Mouse (Mus musculus) liver, embryonic 11.5 days (tissue): Measurements from ENCODE around the gene Hdac7. TPM values are rescaled to one million over a fixed set of nuclear protein-coding genes. Genes with fewer than 3 reads are reported as not detected.

ENCODE experiments used
- ATAC-seq: fragments of 200-750 bp; cut with Nextera tagmentation; replicated peaks from 2 replicates; pipeline ENCODE4 v1.8.0; 2017; ENCODE audit warnings: moderate number of reproducible peaks, mild to moderate bottlenecking, moderate TSS enrichment, moderate library complexity; ENCODE audit not compliant: low FRiP score
- DNase-seq: peaks from one replicate; pipeline ENCODE4 v3.0.0-alpha.2; 2017; ENCODE audit warnings: low spot score
- H3K27ac ChIP-seq: fragments of 300-500 bp; sonication (generic); 2 replicates; pipeline ENCODE4 v1.5.1; 2014; ENCODE audit warnings: mild to moderate bottlenecking, low read depth, low read length, control low read depth
- H3K27me3 ChIP-seq: fragments of 300-500 bp; sonication (generic); replicated peaks from 2 replicates; pipeline ENCODE4 v1.6.1; 2014; ENCODE audit warnings: low read length, mixed read lengths; ENCODE audit not compliant: control insufficient read depth, insufficient read depth
- H3K36me3 ChIP-seq: fragments of 300-500 bp; sonication (generic); 2 replicates; pipeline ENCODE4 v1.6.1; 2014; ENCODE audit warnings: mild to moderate bottlenecking, low read length, moderate library complexity, mixed read lengths; ENCODE audit not compliant: control insufficient read depth, insufficient read depth
- H3K4me1 ChIP-seq: fragments of 300-500 bp; sonication (generic); replicated peaks from 2 replicates; pipeline ENCODE4 v1.6.1; 2014; ENCODE audit warnings: low read length, mixed read lengths; ENCODE audit not compliant: control insufficient read depth, insufficient read depth
- H3K4me2 ChIP-seq: fragments of 300-500 bp; sonication (generic); 2 replicates; pipeline ENCODE4 v1.6.1; 2014; ENCODE audit warnings: mild to moderate bottlenecking, control low read depth, moderate library complexity
- H3K4me3 ChIP-seq: fragments of 300-500 bp; sonication (generic); 2 replicates; pipeline ENCODE4 v1.5.1; 2014; ENCODE audit warnings: low read depth, low read length, control low read depth
- H3K9ac ChIP-seq: fragments of 300-500 bp; sonication (generic); 2 replicates; pipeline ENCODE4 v1.6.1; 2014; ENCODE audit warnings: low read depth, low read length, control low read depth
- H3K9me3 ChIP-seq: fragments of 300-500 bp; sonication (generic); 2 replicates; pipeline ENCODE4 v1.6.1; 2016; ENCODE audit warnings: low read length, inconsistent platforms, mixed read lengths; ENCODE audit not compliant: control insufficient read depth
- WGBS: fragments of 180-500 bp; shearing (Covaris S2); extraction: QIAGEN DNeasy Blood & Tissue Kit; methylation state at CpG from one replicate; pipeline ENCODE4 v1.1.7; 2014; 5-methylcytosine and 5-hydroxymethylcytosine counted together
- polyA plus RNA-seq: library from polyadenylated mRNA; unstranded; fragments of >200 nt; fragmentation: Nextera tagmentation; extraction: Ambion mirVana; gene quantifications from 2 replicates; pipeline ENCODE4 v1.2.1, GENCODE M21; 2014

Gene Hdac7
- polyA plus RNA-seq, 1 experiment from 2014 or later = 33.5 TPM

DNA sequence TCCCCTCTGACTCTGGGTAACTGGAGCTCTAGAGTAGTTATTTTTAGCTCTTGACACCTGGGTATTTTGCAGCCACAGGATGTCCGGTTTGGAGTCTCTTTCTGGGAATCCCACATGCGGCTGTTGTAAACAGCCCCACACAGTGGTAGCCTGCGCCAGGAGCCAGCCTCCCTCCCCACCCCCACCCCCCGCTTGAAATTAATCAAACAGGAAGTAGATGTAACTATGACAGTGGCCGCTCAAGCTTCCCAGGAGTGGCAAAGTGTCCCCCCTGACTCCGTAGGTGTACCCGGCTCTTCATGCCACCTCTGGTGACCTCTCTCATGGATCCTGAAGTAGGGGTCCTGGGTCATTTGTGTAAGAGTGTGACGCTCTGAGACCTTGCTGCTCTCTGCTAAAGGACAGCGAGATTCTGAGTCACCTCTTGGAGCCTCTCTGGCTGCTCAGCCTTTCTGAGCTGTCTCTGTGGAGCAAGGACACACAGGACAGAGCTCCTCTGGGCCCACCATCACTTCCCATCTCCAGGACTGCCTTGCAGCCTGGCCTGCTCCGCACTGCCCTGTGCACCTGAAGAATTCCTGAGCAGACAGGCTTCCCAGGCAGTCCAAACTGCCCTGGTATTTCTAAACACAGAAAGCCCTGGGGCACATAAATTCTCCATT lies 22.9 kb downstream of the Hdac7 start:
- 37% methylated on average over 10 of the region's 10 CpGs for WGBS
- ATAC-seq (no peak), DNase-seq (no peak)
- Histone ChIP-seq H3K4me2 (peak overlapping the region; percentile 11; the same call in 1 of the 2 replicates), H3K27me3 (no peaks in the 10 kb centered on the region), H3K4me1 (peaks cover 49% of the 10 kb centered on the region), H3K27ac (peak overlapping the region; percentile 36), H3K9me3 (no peaks in the 10 kb centered on the region), H3K4me3 (no peak overlapping the region), H3K36me3 (peaks cover 8% of the 10 kb centered on the region), H3K9ac (no peak overlapping the region)

DNA sequence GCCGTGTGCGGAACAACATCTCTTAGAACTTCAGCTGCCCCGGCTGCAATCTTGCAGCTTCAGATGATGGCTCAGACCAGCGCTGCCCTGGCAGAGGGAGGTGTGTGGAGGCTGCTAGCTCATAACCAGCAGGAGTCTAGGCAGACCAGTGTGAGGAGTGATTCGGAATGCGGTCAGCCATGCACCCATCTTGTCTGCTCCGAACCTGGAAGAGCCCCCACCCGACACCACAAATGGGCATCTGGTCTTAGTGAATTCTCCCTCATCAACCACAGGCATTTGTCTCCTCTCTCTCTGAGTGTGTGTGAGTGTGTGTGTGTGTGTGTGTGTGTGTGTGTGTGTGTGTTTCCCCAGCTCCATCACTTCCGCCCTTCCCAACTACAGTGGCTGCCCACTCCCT lies 24.4 kb downstream of the Hdac7 start:
- Histone ChIP-seq H3K4me1 (peaks cover 38% of the 10 kb centered on the region), H3K36me3 (peaks cover 8% of the 10 kb centered on the region), H3K27ac (no peak overlapping the region), H3K9ac (no peak overlapping the region), H3K4me2 (no peak overlapping the region), H3K9me3 (no peaks in the 10 kb centered on the region), H3K27me3 (no peaks in the 10 kb centered on the region), H3K4me3 (no peak overlapping the region)
- no peak for DNase-seq
- ATAC-seq = no peak
- 88% methylated on average over 9 of the region's 9 CpGs for WGBS

DNA sequence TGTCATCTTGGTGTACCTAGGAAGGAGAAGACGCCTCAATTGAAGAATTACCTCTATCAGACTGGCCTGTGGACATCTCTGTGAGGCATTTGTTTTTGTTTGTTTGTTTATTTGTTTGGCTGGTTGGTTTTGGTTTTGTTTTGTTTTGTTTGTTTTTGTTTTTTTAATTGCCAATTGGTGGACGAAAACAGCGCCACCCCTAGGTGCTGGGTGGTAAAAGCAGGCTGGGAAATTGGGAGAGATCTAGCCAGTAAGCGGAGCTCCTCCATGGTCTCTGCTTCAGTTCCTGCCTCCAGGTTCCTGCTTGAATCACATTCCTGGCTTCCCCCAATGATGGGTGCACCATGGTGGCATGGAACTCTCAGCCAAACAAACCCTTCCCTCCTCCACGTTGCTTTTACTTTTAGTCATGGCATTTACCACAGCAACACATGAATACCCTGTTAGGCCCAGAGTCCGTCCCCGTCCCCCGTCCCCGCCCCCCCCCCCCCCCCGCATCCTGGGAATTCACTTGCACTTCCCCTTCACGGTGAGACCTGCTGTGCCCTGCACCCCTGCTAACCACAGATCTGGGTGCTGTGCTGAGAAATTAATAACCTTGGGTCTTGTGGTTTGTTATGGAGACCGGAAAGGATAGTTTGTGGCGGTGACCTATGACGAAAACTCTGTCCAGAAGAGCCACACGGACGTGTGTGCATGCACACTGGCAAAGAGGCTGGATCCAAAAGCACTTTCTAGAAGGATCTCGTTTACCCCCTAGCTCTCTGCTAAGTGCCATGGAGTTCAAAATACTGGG lies 27.9 kb downstream of the Hdac7 start:
- DNase-seq (no peak), ATAC-seq (no peak)
- Histone ChIP-seq H3K4me2 (no peak overlapping the region), H3K4me3 (no peak overlapping the region), H3K9me3 (no peaks in the 10 kb centered on the region), H3K36me3 (peaks cover 8% of the 10 kb centered on the region), H3K27me3 (no peaks in the 10 kb centered on the region), H3K9ac (no peak overlapping the region), H3K27ac (no peak overlapping the region), H3K4me1 (peaks cover 27% of the 10 kb centered on the region)
- WGBS = 73% methylated on average over 17 of the region's 17 CpGs

DNA sequence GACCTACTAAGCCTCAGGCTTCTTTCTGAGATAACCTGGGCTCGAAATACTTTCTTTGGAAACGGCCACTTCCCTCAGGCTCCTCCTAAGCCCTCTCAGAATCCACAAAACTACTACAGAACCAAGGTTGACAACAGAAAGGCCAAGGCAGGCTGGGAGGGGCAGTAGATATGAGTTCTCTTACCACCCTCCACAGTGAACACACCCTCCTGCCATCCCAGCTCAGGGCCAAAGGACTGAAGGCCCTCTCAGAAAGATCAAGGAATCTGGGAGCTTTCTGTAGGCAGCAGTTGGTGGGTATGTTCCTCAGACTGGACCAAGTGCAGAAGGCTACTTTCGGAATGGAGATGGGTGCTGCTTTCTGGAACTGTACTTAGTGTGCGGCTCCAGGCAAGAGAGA lies 29.0 kb downstream of the Hdac7 start:
- no peak for DNase-seq
- WGBS = 82% methylated on average over 4 of the region's 4 CpGs
- no peak overlapping the region for H3K9ac ChIP-seq
- no peaks in the 10 kb centered on the region for H3K27me3 ChIP-seq
- peaks cover 10% of the 10 kb centered on the region for H3K36me3 ChIP-seq
- no peaks in the 10 kb centered on the region for H3K9me3 ChIP-seq
- ATAC-seq = no peak
- H3K4me3 ChIP-seq = no peak overlapping the region
- H3K4me1 ChIP-seq = peaks cover 18% of the 10 kb centered on the region
- no peak overlapping the region for H3K4me2 ChIP-seq
- no peak overlapping the region for H3K27ac ChIP-seq

DNA sequence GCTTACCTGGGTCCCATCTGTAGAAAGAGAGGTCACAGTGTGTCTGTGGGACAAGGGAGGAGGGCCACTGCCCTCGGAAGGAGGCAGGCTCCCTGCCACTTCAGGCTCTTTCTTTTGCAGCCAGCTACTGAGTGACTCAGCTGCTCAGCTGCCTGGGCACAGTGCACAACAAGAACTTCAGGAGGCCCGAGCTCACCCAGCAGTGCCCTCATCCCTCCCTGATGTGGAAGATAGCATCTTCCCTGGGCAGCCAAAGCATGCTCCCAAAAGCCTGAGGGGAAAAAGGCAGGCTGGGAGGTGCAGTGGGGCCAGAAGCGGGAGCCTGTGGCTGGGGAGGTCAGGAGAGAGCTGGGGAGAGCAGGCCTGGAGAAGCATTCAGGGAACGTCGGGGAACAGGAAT lies 29.6 kb downstream of the Hdac7 start:
- Histone ChIP-seq H3K4me1 (peaks cover 16% of the 10 kb centered on the region), H3K4me3 (no peak overlapping the region), H3K27me3 (no peaks in the 10 kb centered on the region), H3K4me2 (no peak overlapping the region), H3K9me3 (no peaks in the 10 kb centered on the region), H3K27ac (no peak overlapping the region), H3K36me3 (peaks cover 10% of the 10 kb centered on the region), H3K9ac (no peak overlapping the region)
- DNase-seq = no peak
- WGBS = 60% methylated on average over 5 of the region's 5 CpGs
- no peak for ATAC-seq

DNA sequence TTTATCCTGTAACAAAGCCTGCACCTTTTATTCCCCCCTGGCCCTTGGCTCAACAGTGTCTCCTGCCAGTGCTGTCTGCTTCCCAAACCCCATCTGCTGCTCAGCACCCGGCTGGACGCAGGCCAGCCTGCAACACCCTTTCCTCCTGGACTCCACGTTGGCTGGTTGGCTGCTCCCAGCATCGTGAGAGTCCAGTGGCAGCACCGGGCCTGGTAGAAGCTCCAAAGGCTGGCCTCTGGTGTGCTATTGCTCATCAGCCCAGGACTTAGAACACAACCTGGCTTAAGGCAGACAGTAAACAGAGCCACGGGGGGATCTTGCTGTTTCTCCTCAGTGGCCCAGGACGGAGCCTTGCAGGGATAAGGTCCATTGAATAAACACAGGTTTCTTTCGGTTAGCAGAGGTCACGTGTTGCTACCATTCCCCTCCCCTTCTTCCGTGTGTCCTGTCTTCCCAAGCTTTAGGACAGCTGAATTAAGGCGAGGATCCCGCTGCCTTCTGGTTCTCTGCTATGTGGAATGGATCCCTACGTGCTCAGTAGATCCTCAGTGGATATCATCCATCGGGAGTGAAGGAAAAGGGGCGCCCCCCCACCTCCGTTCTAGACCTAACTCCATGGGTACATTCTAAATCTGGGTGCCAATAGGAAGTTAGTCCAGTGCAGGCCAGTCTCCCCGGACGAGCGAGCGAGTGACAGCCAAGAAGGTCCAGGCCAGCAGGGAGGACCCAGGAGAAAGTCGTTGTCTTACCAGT lies 30.7 kb downstream of the Hdac7 start:
- ATAC-seq (no peak), DNase-seq (no peak)
- H3K4me3 ChIP-seq = no peak overlapping the region
- H3K9me3 ChIP-seq = no peaks in the 10 kb centered on the region
- H3K4me2 ChIP-seq = no peak overlapping the region
- no peak overlapping the region for H3K27ac ChIP-seq
- peaks cover 15% of the 10 kb centered on the region for H3K4me1 ChIP-seq
- peaks cover 17% of the 10 kb centered on the region for H3K36me3 ChIP-seq
- no peak overlapping the region for H3K9ac ChIP-seq
- H3K27me3 ChIP-seq = no peaks in the 10 kb centered on the region
- WGBS = 66% methylated on average over 21 of the region's 21 CpGs

DNA sequence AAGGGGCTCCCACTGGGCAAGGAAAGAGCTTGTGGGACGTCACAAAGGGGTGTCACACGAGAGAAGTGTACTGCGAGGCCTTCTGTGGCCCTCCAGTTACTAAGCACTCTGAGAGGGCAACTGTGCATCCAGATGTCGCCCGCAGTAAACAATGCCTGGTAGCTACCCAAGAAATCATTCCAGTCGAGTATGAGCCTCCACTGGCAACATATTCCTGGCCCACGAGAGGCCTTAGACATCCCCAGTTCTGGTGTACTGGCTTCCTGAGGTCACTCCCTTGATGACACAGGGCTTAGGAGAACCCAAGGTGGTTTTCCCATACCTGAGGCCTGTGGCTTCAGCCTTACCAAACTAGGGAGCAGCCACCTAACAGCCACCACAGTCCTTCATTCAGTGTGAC lies 31.4 kb downstream of the Hdac7 start:
- Histone ChIP-seq H3K27me3 (no peaks in the 10 kb centered on the region), H3K27ac (no peak overlapping the region), H3K4me2 (no peak overlapping the region), H3K36me3 (peaks cover 21% of the 10 kb centered on the region), H3K4me3 (no peak overlapping the region), H3K9me3 (no peaks in the 10 kb centered on the region), H3K4me1 (peaks cover 15% of the 10 kb centered on the region), H3K9ac (no peak overlapping the region)
- 80% methylated on average over 7 of the region's 7 CpGs for WGBS
- no peak for DNase-seq
- ATAC-seq = no peak

DNA sequence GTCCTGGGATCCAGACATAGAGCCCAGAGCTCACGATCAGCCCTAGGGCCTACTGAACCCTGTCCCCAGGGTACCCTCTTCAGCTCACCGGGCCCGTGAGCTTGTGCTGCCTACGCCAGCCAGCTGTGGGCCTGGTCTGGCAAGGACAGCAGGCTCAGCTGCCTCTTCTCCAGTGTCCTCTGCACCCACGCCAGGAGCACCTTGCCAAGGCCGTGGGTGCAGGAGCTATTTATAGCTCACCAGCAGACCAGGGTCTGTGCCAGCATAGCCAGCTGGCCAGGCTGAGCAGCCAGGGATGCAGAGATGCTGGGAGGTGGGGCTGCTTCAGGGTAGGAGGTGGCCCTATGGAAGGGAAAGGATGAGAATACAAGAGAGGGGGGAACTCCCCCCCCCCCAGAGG lies 32.2 kb downstream of the Hdac7 start:
- Histone ChIP-seq H3K4me1 (peaks cover 15% of the 10 kb centered on the region), H3K9ac (no peak overlapping the region), H3K4me2 (no peak overlapping the region), H3K27me3 (no peaks in the 10 kb centered on the region), H3K36me3 (peaks cover 20% of the 10 kb centered on the region), H3K4me3 (no peak overlapping the region), H3K27ac (no peak overlapping the region), H3K9me3 (no peaks in the 10 kb centered on the region)
- no peak for DNase-seq
- ATAC-seq = no peak
- 87% methylated on average over 6 of the region's 6 CpGs for WGBS
